Mouse (Mus musculus) left cerebral cortex, postnatal 36 days (tissue): ENCODE data around the gene Zfyve19. TPM values are rescaled to one million over a fixed set of nuclear protein-coding genes. Genes with fewer than 3 reads are reported as not detected.

Source experiments
- DNase-seq, 2 experiments: peaks; one replicate each; pipeline ENCODE4 v3.0.0; 2021 to 2022; ENCODE audit warnings: low spot score in 2 of 2, mixed read lengths in 1 of 2
- intact Hi-C: fragments of 180-260 bp; cut with DNase I; formaldehyde crosslinking; loops from one replicate; pipeline ENCODE4 v1.15.1; 2025
- total RNA-seq, 2 experiments: library from RNA; stranded (reverse); gene quantifications; 2 replicates each; pipeline ENCODE4 v1.2.3; 2021

The Zfyve19 gene
- total RNA-seq, 2 experiments from 2014 or later = 34.9 TPM

GRCm38 (mm10) chr2:119190969-119191368, 17.4 kb upstream of the Zfyve19 start:
- intact Hi-C loops = no loop called here

GRCm38 (mm10) chr2:119194140-119194539, 14.3 kb upstream of the Zfyve19 start:
- no peak for DNase-seq
- intact Hi-C loops = no loop called here

More at GRCm38 (mm10) chr2:119190969-119191368, 17.4 kb upstream of the Zfyve19 start:
- no peak for DNase-seq

- no peak for DNase-seq
- intact Hi-C loops = no loop called here
Measured at GRCm38 (mm10) chr2:119196316-119197108, 11.9 kb upstream of the Zfyve19 start.

- DNase-seq = no peak
- intact Hi-C loops = no loop called here
Measured at GRCm38 (mm10) chr2:119197493-119197892, 10.9 kb upstream of the Zfyve19 start.

GRCm38 (mm10) chr2:119198049-119198448, 10.4 kb upstream of the Zfyve19 start:
- intact Hi-C loops = no loop called here

GRCm38 (mm10) chr2:119198934-119199333, 9.5 kb upstream of the Zfyve19 start:
- intact Hi-C loops = no loop called here
- DNase-seq = no peak

More at GRCm38 (mm10) chr2:119198049-119198448, 10.4 kb upstream of the Zfyve19 start:
- no peak for DNase-seq

GRCm38 (mm10) chr2:119202914-119203453, 5.4 kb upstream of the Zfyve19 start:
- intact Hi-C loops = no loop called here
- no peak for DNase-seq

GRCm38 (mm10) chr2:119203871-119204460, 4.5 kb upstream of the Zfyve19 start:
- DNase-seq = no peak
- intact Hi-C loops = no loop called here

- intact Hi-C loops = loop anchor here (2.0 kb wide), 1 partner anchor 81 kb away; the partner anchor contains the start of gene Vps18
Measured at GRCm38 (mm10) chr2:119207961-119208343, 465 bp upstream of the Zfyve19 start.

GRCm38 (mm10) chr2:119209176-119209507, 725 bp downstream of the Zfyve19 start:
- intact Hi-C loops = loop anchor here (2.0 kb wide), 1 partner anchor 80 kb away; the partner anchor contains the start of gene Vps18
- no peak for DNase-seq

More at GRCm38 (mm10) chr2:119207961-119208343, 465 bp upstream of the Zfyve19 start:
- no peak for DNase-seq

GRCm38 (mm10) chr2:119229775-119230704, 21.6 kb downstream of the Zfyve19 start, which contains the start of gene Ppp1r14d:
Gene Ppp1r14d (minus strand): TSS chr2:119229906.
- DNase-seq = no peak
- intact Hi-C loops = no loop called here

- intact Hi-C loops = no loop called here
- no peak for DNase-seq
Measured at GRCm38 (mm10) chr2:119236682-119237209, 28.3 kb downstream of the Zfyve19 start.

GRCm38 (mm10) chr2:119237210-119237870, 28.9 kb downstream of the Zfyve19 start, which contains the start of gene Spint1:
Gene Spint1 (plus strand): TSS chr2:119237362.
- intact Hi-C loops = no loop called here
- DNase-seq = no peak

- DNase-seq = no peak
- intact Hi-C loops = no loop called here
Measured at GRCm38 (mm10) chr2:119237871-119238220, 29.4 kb downstream of the Zfyve19 start.

GRCm38 (mm10) chr2:119238671-119239070, 30.3 kb downstream of the Zfyve19 start:
- intact Hi-C loops = no loop called here
- no peak for DNase-seq

GRCm38 (mm10) chr2:119240075-119240818, 31.8 kb downstream of the Zfyve19 start:
- intact Hi-C loops = no loop called here
- no peak for DNase-seq

GRCm38 (mm10) chr2:119240819-119241186, 32.4 kb downstream of the Zfyve19 start:
- DNase-seq = no peak
- intact Hi-C loops = no loop called here

- DNase-seq = no peak
- intact Hi-C loops = no loop called here
Measured at GRCm38 (mm10) chr2:119242548-119242947, 34.1 kb downstream of the Zfyve19 start.
